Mouse (Mus musculus): ENCODE data around the gene Atrnl1. TPM values are rescaled to one million over a fixed set of nuclear protein-coding genes. Genes with fewer than 3 reads are reported as not detected.
"Not testable (repeated sequence)": the region's sequence is repeated elsewhere in the genome, so short reads cannot be mapped to it uniquely, and the experiment has no call there.

Gene Atrnl1
- total RNA-seq, 4 experiments from 2014 or later, result 27.7 to 33.6 (median 30.5) TPM

GRCm38 (mm10) chr19:57610058-57610475 is 767 bp upstream of the Atrnl1 start:
- peak; percentile 44 for DNase-seq

GRCm38 (mm10) chr19:57611291-57612178 is 701 bp downstream of the Atrnl1 start:
- DNase-seq, result peak; percentile 38

- DNase-seq, result no peak
Measured at GRCm38 (mm10) chr19:57612179-57612472, 1.3 kb downstream of the Atrnl1 start.

- no peak for DNase-seq
Measured at GRCm38 (mm10) chr19:57615972-57616621, 5.3 kb downstream of the Atrnl1 start.

- no peak for DNase-seq
Measured at GRCm38 (mm10) chr19:57619088-57619487, 8.3 kb downstream of the Atrnl1 start.

GRCm38 (mm10) chr19:57621814-57622213 is 11.0 kb downstream of the Atrnl1 start:
- DNase-seq, result no peak

- DNase-seq, result no peak
Measured at GRCm38 (mm10) chr19:57625738-57626137, 14.9 kb downstream of the Atrnl1 start.

- no peak for DNase-seq
Measured at GRCm38 (mm10) chr19:57627251-57627650, 16.4 kb downstream of the Atrnl1 start.

- no peak for DNase-seq
Measured at GRCm38 (mm10) chr19:57642536-57642935, 31.7 kb downstream of the Atrnl1 start.

- DNase-seq, result no peak
Measured at GRCm38 (mm10) chr19:57642980-57643379, 32.1 kb downstream of the Atrnl1 start.

GRCm38 (mm10) chr19:57648202-57648943 is 37.5 kb downstream of the Atrnl1 start:
- DNase-seq, result no peak

- no peak for DNase-seq
Measured at GRCm38 (mm10) chr19:57648944-57649271, 38.1 kb downstream of the Atrnl1 start.

- DNase-seq, result no peak
Measured at GRCm38 (mm10) chr19:57655083-57655482, 44.2 kb downstream of the Atrnl1 start.

- no peak for DNase-seq
Measured at GRCm38 (mm10) chr19:57655491-57655890, 44.7 kb downstream of the Atrnl1 start.

GRCm38 (mm10) chr19:57657426-57658087 is 46.7 kb downstream of the Atrnl1 start:
- DNase-seq, result no peak

GRCm38 (mm10) chr19:57658111-57659091 is 47.6 kb downstream of the Atrnl1 start:
- no peak for DNase-seq

- no peak for DNase-seq
Measured at GRCm38 (mm10) chr19:57667011-57667410, 56.2 kb downstream of the Atrnl1 start.

GRCm38 (mm10) chr19:57667946-57668345 is 57.1 kb downstream of the Atrnl1 start:
- DNase-seq, result no peak

GRCm38 (mm10) chr19:57679455-57679854 is 68.6 kb downstream of the Atrnl1 start:
- no peak for DNase-seq

- no peak for DNase-seq
Measured at GRCm38 (mm10) chr19:57686596-57686995, 75.8 kb downstream of the Atrnl1 start.

- DNase-seq, result no peak
Measured at GRCm38 (mm10) chr19:57692566-57692965, 81.7 kb downstream of the Atrnl1 start.

- DNase-seq, result not testable (repeated sequence)
Measured at GRCm38 (mm10) chr19:57696781-57697180, 85.9 kb downstream of the Atrnl1 start.

All from adrenal gland, adult 8-10 months (tissue).